Mouse (Mus musculus): ENCODE measurements around the gene Sec24a. TPM values are rescaled to one million over a fixed set of nuclear protein-coding genes. Genes with fewer than 3 reads are reported as not detected.
A peak's percentile ranks its signal among the peaks of the same experiment; 100 is the strongest.
"Not testable (repeated sequence)": the region's sequence is repeated elsewhere in the genome, so short reads cannot be mapped to it uniquely, and the experiment has no call there.

The Sec24a gene
- polyA plus RNA-seq, 1 experiment from 2014 or later: 12.6 TPM

DNA sequence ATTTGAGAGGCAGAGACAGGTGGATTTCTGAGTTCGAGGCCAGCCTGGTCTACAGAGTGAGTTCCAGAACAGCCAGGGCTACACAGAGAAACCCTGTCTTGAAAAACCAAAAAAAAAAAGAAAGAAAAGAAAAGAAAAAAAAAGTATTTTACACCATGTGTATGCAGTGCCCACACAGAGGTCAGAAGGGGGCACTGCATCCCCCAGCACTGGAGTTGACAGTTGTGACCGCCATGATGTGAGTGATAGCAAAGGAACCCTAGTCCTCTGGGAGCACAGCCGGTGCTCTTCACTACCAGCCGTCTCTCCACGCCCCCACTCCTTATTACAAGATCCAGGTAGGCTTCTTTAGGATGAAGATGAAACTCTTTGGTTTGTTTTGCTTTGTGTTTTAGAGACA lies 5.2 kb downstream of the Sec24a start:
- H3K4me3 ChIP-seq; H3K27ac ChIP-seq; H3K9me3 ChIP-seq; H3K27me3 ChIP-seq; H3K4me2 ChIP-seq; H3K36me3 ChIP-seq; H3K9ac ChIP-seq; ATAC-seq (ENCODE audit: borderline replicate concordance, extremely low read depth, low FRiP score, low TSS enrichment): not testable (repeated sequence)
- 85% methylated on average over 5 of the region's 5 CpGs for WGBS
- H3K4me1 ChIP-seq: peaks cover 15% of the 10 kb centered on the region

DNA sequence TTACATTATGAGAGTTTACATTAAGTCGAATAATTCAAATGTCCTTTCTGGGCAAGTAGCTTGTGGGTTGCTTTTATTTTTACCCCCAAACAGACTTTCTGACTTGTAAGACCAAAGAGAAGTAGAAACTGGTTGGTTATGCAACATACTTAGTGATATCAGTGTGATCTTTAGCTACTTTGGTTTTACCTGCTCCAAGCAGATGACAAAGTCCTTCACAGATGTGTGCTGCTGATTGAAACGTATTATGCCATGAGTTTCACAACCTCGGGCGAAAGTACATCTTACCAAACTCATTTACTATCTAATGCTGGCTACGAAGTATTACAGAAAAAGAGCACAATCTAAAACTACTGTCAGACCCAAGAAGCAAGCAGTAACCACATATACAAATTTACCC lies 5.8 kb downstream of the Sec24a start:
- no peak for ATAC-seq (ENCODE audit: borderline replicate concordance, extremely low read depth, low FRiP score, low TSS enrichment)

DNA sequence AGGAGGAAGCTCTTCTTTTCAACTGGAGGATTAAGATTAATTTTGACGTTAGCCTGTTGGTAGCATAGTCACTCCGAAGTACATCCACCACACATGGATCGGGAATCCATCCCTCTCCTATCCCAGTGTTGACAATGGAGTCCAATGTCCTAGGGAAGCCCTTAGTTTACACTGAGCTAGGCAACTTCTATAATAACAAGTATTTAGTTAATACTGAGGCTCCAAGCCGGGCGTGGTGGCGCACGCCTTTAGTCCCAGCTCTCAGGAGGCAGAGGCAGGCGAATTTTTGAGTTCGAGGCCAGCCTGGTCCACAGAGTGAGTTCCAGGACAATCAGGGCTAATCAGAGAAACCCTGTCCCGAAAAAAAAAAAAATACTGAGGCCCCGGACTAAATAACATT lies 6.4 kb downstream of the Sec24a start:
- Histone ChIP-seq H3K36me3 (no peaks in the 10 kb centered on the region), H3K9ac (peak overlapping the region; percentile 97), H3K9me3 (no peaks in the 10 kb centered on the region), H3K4me1 (peaks cover 15% of the 10 kb centered on the region), H3K27me3 (peaks cover 3% of the 10 kb centered on the region; the same call in 1 of the 2 replicates), H3K27ac (no peak overlapping the region), H3K4me3 (peak overlapping the region; percentile 98), H3K4me2 (peak overlapping the region; percentile 68)
- 73% methylated on average over 11 of the region's 11 CpGs for WGBS
- ATAC-seq (ENCODE audit: borderline replicate concordance, extremely low read depth, low FRiP score, low TSS enrichment): no peak

More for the DNA sequence above, 5.8 kb downstream of the Sec24a start:
- Histone ChIP-seq H3K9ac (no peak overlapping the region), H3K27me3 (peaks cover 3% of the 10 kb centered on the region; the same call in 1 of the 2 replicates), H3K4me2 (no peak overlapping the region), H3K36me3 (no peaks in the 10 kb centered on the region), H3K27ac (no peak overlapping the region), H3K4me1 (peaks cover 15% of the 10 kb centered on the region), H3K9me3 (no peaks in the 10 kb centered on the region), H3K4me3 (no peak overlapping the region)
- WGBS: 87% methylated on average over 5 of the region's 5 CpGs

DNA sequence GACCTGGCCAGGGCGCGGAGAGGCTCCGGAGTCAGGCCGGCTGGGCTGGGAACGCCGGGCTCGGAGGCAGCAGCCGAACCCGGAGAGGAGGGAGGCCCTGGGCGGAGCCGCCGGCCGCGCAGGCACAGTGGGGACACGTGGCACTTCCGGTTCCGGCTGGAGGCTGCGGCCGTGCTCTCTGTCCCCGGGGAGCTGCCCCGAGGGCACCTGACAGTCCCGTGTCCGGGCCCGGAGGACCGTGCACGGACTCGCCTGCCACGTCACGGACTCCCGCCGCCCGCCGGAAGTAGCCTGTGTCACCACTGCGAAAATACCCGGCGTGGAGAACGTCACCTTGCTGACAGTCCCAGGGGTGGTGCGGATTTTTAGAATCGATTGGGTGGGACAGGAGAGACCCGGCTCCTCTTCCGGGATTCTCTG lies 7.1 kb downstream of the Sec24a start:
- Histone ChIP-seq H3K4me2 (peak overlapping the region; percentile 68), H3K9me3 (no peaks in the 10 kb centered on the region), H3K4me1 (peaks cover 15% of the 10 kb centered on the region), H3K4me3 (peak overlapping the region; percentile 98), H3K27me3 (no peaks in the 10 kb centered on the region), H3K9ac (peak overlapping the region; percentile 97), H3K36me3 (no peaks in the 10 kb centered on the region), H3K27ac (peak overlapping the region; percentile 61)
- peak; percentile 97 for ATAC-seq (ENCODE audit: borderline replicate concordance, extremely low read depth, low FRiP score, low TSS enrichment)
- under 1% methylated on average over 37 of the region's 41 CpGs for WGBS

- Histone ChIP-seq H3K36me3 (no peaks in the 10 kb centered on the region), H3K9me3 (no peaks in the 10 kb centered on the region), H3K4me2 (peak overlapping the region; percentile 68), H3K9ac (peak overlapping the region; percentile 97), H3K4me1 (peaks cover 15% of the 10 kb centered on the region), H3K27me3 (no peaks in the 10 kb centered on the region), H3K4me3 (peak overlapping the region; percentile 98), H3K27ac (peak overlapping the region; percentile 61)
- WGBS: under 1% methylated on average over 46 of the region's 46 CpGs
- ATAC-seq (ENCODE audit: borderline replicate concordance, extremely low read depth, low FRiP score, low TSS enrichment): peak; percentile 73; the same call in 1 of the 2 replicates
Observed at GRCm38 (mm10) chr11:51755621-51756311, 7.7 kb downstream of the Sec24a start.

- H3K9me3 ChIP-seq; H3K4me3 ChIP-seq; H3K36me3 ChIP-seq; H3K4me2 ChIP-seq; H3K9ac ChIP-seq; H3K27ac ChIP-seq; ATAC-seq (ENCODE audit: borderline replicate concordance, extremely low read depth, low FRiP score, low TSS enrichment); H3K27me3 ChIP-seq: not testable (repeated sequence)
- H3K4me1 ChIP-seq: peaks cover 15% of the 10 kb centered on the region
- 74% methylated on average over 6 of the region's 6 CpGs for WGBS
Observed at GRCm38 (mm10) chr11:51751623-51752225, 11.7 kb downstream of the Sec24a start.

GRCm38 (mm10) chr11:51746096-51746495 lies 17.3 kb downstream of the Sec24a start:
- Histone ChIP-seq H3K4me1 (no peaks in the 10 kb centered on the region), H3K27me3 (no peaks in the 10 kb centered on the region), H3K9me3 (no peaks in the 10 kb centered on the region), H3K4me3 (no peak overlapping the region), H3K9ac (no peak overlapping the region), H3K4me2 (no peak overlapping the region), H3K27ac (no peak overlapping the region), H3K36me3 (peaks cover 29% of the 10 kb centered on the region)
- WGBS: 35% methylated on average over 1 of the region's 1 CpGs
- ATAC-seq (ENCODE audit: borderline replicate concordance, extremely low read depth, low FRiP score, low TSS enrichment): no peak

DNA sequence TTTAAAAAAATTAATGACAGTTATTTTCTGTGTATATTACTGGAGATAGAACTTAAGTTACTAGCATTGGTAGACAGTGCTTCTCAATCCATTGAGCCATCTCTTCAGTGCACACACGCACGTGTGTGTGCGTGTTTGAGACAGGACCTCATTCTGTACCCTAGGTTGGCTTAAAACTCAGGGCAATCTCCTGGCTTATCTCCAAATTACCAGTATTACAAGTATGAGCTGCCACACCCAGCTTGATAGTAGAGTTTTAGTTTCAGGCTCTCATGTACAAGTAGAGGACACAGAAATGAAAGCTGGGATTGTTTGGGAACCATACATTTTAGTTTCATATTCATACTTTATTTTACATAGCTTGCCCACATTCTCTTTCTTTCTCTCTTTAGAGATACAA lies 22.7 kb downstream of the Sec24a start:
- ATAC-seq (ENCODE audit: borderline replicate concordance, extremely low read depth, low FRiP score, low TSS enrichment): no peak
- WGBS: 92% methylated on average over 3 of the region's 3 CpGs
- no peaks in the 10 kb centered on the region for H3K27me3 ChIP-seq
- H3K27ac ChIP-seq: no peak overlapping the region
- H3K4me2 ChIP-seq: no peak overlapping the region
- H3K9ac ChIP-seq: no peak overlapping the region
- no peak overlapping the region for H3K4me3 ChIP-seq
- H3K4me1 ChIP-seq: no peaks in the 10 kb centered on the region
- H3K9me3 ChIP-seq: no peaks in the 10 kb centered on the region
- peaks cover 41% of the 10 kb centered on the region for H3K36me3 ChIP-seq

DNA sequence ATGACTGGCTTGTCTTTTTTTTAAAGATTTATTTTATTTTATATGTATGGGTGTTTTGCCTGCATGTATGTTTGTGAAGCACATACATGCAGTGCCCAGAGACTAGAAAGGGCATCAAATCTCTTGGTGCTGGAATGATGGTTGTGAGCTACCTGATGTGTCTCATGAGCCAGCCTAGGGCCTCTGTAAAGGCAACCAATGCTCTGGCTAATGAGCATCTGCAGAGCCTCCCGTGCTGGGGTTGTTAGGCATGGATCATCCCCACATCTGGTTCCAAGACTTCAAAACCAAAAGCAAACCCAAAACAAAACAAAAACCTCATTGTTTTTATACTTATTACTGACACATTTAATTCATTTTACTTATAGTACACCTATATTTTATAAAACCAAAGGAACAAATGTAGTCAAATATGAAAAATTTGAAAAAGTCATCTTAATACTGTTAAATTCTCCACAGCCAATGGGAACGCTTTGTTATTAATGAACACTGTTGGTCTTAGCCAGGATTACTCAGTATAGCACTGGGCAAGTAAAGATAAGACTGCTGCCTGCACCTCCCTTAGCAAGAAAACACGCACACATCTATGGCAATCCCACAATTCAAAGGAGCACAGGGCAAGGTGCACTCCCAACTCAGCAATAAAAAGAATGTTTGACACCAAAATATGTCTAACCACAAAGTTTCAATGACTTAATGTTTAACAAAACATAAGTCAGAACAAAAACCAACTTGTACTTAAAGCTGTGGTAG lies 24.6 kb downstream of the Sec24a start:
- H3K4me3 ChIP-seq: no peak overlapping the region
- WGBS: 82% methylated on average over 3 of the region's 3 CpGs
- no peak for ATAC-seq (ENCODE audit: borderline replicate concordance, extremely low read depth, low FRiP score, low TSS enrichment)
- H3K27me3 ChIP-seq: no peaks in the 10 kb centered on the region
- H3K36me3 ChIP-seq: peaks cover 38% of the 10 kb centered on the region
- no peak overlapping the region for H3K4me2 ChIP-seq
- H3K9me3 ChIP-seq: no peaks in the 10 kb centered on the region
- H3K4me1 ChIP-seq: no peaks in the 10 kb centered on the region
- no peak overlapping the region for H3K9ac ChIP-seq
- no peak overlapping the region for H3K27ac ChIP-seq

GRCm38 (mm10) chr11:51734218-51734617 lies 29.2 kb downstream of the Sec24a start:
- peaks cover 44% of the 10 kb centered on the region for H3K36me3 ChIP-seq
- 94% methylated on average over 13 of the region's 13 CpGs for WGBS
- H3K4me3 ChIP-seq; ATAC-seq (ENCODE audit: borderline replicate concordance, extremely low read depth, low FRiP score, low TSS enrichment); H3K27me3 ChIP-seq; H3K4me2 ChIP-seq; H3K4me1 ChIP-seq; H3K27ac ChIP-seq; H3K9me3 ChIP-seq; H3K9ac ChIP-seq: not testable (repeated sequence)

DNA sequence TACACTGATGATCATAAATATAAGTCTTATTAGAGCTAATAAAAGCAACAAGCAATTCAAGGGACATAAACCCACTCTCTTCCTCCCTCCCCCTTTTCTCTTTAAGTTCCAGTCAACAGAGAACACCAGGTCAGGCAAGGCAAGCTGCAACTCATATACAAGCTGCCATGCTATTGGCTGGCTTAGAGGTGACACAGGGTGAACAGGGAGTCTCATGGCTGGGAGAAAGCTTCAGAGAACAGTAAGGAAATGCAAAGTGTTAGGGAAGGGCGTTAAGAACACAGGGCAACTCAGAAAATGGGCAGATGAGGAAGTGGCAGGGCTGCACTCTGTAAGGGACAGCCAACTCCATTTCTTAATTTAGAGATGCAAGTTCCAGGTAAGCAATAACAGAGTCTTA lies 30.6 kb downstream of the Sec24a start:
- Histone ChIP-seq H3K4me1 (no peaks in the 10 kb centered on the region), H3K4me3 (no peak overlapping the region), H3K9ac (no peak overlapping the region), H3K9me3 (no peaks in the 10 kb centered on the region), H3K27me3 (no peaks in the 10 kb centered on the region), H3K27ac (no peak overlapping the region), H3K4me2 (no peak overlapping the region), H3K36me3 (peaks cover 44% of the 10 kb centered on the region)
- WGBS: 70% methylated on average over 1 of the region's 1 CpGs
- no peak for ATAC-seq (ENCODE audit: borderline replicate concordance, extremely low read depth, low FRiP score, low TSS enrichment)

DNA sequence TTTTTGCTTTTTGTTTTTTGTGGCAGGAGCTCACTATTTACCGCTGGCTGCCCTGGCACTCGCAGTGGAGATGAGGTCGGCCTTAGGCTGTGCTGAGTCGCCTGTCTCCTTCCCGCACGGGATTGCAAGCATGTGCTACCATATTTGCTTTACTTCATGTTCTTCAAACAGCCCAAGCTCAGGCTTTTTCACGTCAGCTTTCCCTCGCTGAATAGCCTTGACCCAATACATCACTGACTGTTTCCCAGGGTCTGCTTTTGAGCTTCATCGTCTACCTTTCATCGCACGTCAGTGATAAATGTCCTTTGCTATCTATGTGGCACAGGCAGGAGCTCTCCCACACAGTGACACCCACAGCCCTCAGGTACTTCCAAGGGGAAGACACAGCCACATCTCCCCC lies 42.4 kb downstream of the Sec24a start:
- 90% methylated on average over 11 of the region's 11 CpGs for WGBS
- H3K4me1 ChIP-seq: no peaks in the 10 kb centered on the region
- H3K27ac ChIP-seq: no peak overlapping the region
- ATAC-seq (ENCODE audit: borderline replicate concordance, extremely low read depth, low FRiP score, low TSS enrichment): no peak
- H3K4me2 ChIP-seq: no peak overlapping the region
- H3K9me3 ChIP-seq: no peaks in the 10 kb centered on the region
- H3K36me3 ChIP-seq: peaks cover 79% of the 10 kb centered on the region
- no peaks in the 10 kb centered on the region for H3K27me3 ChIP-seq
- H3K4me3 ChIP-seq: no peak overlapping the region
- H3K9ac ChIP-seq: no peak overlapping the region

All from lung, embryonic 15.5 days (tissue).